Mouse (Mus musculus) olfactory bulb, adult 2 months (tissue): ENCODE measurements around the gene Ntmt1. TPM values are rescaled to one million over a fixed set of nuclear protein-coding genes. Genes with fewer than 3 reads are reported as not detected.

ENCODE experiments used
- H3K27ac ChIP-seq: fragments of 200-500 bp; 2 replicates; pipeline ENCODE4 v1.5.1; 2012; ENCODE audit warnings: low read depth, low read length; ENCODE audit not compliant: insufficient read depth
- H3K4me1 ChIP-seq: fragments of 200-500 bp; 2 replicates; pipeline ENCODE4 v1.6.1; 2012; ENCODE audit warnings: low read length; ENCODE audit not compliant: control insufficient read depth, insufficient read depth
- H3K4me3 ChIP-seq: fragments of 200-500 bp; 2 replicates; pipeline ENCODE4 v1.5.1; 2012; ENCODE audit warnings: mild to moderate bottlenecking, low read depth, low read length, moderate library complexity; ENCODE audit not compliant: insufficient read depth
- CTCF ChIP-seq: fragments of 200-500 bp; IDR thresholded peaks from 2 replicates; pipeline ENCODE4 v1.5.1; 2012; ENCODE audit warnings: low read depth, mild to moderate bottlenecking, low read length, moderate library complexity; ENCODE audit not compliant: insufficient read depth
- POLR2A ChIP-seq: fragments of 200-500 bp; IDR thresholded peaks from 2 replicates; pipeline ENCODE4 v1.6.1; 2012; ENCODE audit warnings: mild to moderate bottlenecking, low read depth, low read length, moderate library complexity; ENCODE audit not compliant: insufficient read depth
- WGBS: fragments of 180-500 bp; shearing (Covaris S2); methylation state at CpG from one replicate; pipeline ENCODE4 v1.1.7; 2018; 5-methylcytosine and 5-hydroxymethylcytosine counted together
- polyA plus RNA-seq: library from polyadenylated mRNA; stranded (reverse); fragments of >200 nt; gene quantifications from 2 replicates; pipeline ENCODE4 v1.2.4, GENCODE M21; 2012; ENCODE audit warnings: low replicate concordance; ENCODE audit not compliant: missing spikeins, insufficient read depth, insufficient read length

The Ntmt1 gene
- polyA plus RNA-seq, 1 experiment = not detected

DNA sequence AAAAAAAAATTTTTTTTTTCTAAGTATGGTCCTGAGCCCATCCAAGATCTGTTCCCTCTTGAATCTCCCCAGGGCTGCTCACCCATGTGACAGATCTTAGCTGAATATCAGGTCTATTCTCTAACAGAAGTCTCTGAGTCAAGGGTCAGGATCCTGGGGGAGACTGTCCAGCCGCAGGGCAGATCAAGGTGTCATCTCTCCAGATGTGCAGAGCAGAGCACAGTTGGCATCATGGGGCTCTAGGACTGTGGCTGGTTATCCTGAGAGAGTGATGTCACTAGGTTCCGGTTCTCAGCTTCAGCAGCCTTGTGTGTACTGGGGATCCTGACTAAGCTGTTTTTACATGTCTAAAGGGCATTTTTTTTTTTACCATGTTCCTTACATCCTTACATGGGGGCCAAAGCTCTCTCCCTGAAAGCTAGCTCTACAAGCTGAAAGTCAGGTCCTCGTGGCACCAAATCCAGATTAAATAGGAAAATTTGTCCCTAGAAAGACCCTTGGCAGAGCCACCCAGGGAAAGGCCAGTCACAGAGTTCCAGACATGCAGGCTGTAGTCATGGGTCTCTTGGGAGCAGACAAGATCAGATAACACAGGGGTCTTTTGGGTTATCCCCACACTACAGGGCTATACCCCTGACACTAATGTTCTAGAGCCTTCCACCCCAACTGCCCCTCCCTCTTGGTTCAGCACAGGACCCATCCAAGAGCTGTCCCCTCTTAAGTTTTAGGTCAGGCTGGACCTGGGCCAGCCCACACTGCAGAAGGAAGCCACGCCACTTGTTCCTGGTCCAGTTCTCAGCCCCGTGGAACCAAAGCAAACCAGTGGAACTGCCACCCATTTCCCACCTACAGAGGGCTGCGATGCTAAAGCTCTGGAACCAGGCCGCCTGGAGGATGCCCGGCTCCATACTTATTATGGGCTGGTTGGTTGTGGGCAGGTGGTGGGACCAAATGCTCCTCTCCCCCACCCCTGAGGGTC lies 25.0 kb upstream of the Ntmt1 start:
- no peak for TF ChIP-seq POLR2A
- no peak for TF ChIP-seq CTCF

DNA sequence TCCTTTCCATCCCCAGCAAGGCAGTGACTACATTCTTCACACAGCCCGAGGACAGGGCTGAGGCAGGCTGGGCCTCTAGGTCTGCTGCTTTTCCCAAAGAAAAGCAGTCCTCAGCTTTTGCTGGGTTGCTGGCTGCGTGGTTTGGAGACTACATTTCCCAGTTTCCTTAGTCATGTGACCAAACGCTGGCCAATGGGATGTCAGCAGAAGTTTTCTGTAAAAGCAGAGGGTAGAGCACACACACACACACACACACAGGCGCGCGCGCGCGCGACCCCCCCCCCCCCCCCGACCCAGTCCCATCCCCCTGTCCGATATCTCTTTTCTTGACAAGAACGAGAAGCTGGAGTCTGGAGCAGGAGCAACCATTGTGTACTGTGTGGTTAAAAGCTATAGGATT lies 24.3 kb upstream of the Ntmt1 start:
- peaks cover 27% of the 10 kb centered on the region for H3K4me1 ChIP-seq
- H3K27ac ChIP-seq = no peak overlapping the region
- no peak overlapping the region for H3K4me3 ChIP-seq
- 0% methylated on average over 13 of the region's 13 CpGs for WGBS
- TF ChIP-seq POLR2A (no peak), CTCF (no peak)

More for the DNA sequence above, 25.0 kb upstream of the Ntmt1 start:
- H3K27ac ChIP-seq = no peak overlapping the region
- no peak overlapping the region for H3K4me3 ChIP-seq
- H3K4me1 ChIP-seq = peaks cover 27% of the 10 kb centered on the region
- 77% methylated on average over 8 of the region's 8 CpGs for WGBS

DNA sequence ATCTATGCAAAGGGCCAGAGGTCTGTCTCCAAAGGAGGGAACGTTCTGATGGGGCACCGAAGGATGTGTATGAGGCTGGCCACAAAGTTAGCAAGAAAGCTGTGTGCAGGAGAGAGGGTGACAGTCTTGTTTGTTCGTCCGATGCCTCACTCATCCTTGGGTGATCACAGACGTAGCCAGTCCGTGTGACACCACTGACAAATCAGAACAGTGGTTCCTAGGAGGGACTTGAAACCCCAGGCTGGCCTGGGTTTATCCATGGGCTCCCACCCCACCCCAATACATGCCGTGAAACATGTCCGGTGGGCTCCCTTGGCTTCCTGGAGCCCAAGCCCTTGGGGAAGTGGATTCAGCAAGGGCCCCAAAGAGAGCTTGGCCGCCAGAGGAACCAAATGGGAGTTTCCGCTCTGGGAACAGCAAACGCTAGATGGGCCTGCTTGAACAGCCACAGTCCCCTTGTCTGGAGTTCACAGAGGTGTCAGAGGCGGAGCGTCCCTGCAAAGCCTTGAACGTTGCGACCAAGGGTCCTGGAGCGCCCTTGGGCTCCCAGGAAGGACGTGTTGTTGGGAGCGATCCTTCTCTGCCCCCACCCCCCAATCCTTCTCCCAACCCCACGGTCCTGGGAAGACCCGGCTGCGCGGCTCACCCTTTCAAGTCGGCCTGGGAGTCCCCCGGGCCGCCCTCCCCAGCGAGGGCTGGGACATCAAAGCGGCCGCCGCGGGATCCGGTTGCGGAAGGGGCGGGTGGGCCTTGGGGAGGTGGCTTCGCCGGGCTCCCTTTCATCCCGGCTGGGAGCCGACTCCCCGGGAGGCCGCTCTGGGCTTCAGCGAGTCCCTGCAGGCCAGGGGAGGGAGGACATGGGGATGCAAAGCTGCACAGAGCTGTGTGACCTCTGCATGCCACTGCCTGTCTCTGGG lies 23.3 kb upstream of the Ntmt1 start:
- Histone ChIP-seq H3K4me1 (peaks cover 23% of the 10 kb centered on the region), H3K27ac (0 out of 2 replicates have a peak overlapping the region, but pooled peaks have one; percentile 31), H3K4me3 (no peak overlapping the region)
- 36% methylated on average over 40 of the region's 40 CpGs for WGBS
- TF ChIP-seq POLR2A (no peak), CTCF (no peak)

DNA sequence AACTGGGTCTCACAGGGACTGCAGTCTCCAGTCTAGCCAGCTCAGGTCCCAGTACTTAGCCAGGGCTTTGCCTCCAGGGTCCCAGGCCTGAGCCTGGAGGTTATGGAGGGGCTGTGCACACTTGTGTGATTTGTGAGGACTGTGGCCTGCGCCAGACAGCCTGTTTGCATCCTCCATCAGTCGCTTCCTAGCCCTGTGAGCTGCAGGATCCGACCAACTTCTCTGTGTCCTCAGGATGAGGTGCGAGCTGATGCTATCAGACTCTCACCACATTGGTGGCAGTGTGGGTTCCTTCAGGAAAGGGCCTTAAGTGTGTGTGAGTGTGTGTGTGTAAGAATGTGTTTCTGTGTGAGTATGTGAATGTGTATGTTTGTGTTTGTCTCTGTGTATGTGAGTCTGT lies 20.2 kb upstream of the Ntmt1 start:
- no peak for TF ChIP-seq CTCF
- TF ChIP-seq POLR2A = no peak
- H3K4me3 ChIP-seq = no peak overlapping the region
- H3K27ac ChIP-seq = no peak overlapping the region
- 87% methylated on average over 4 of the region's 4 CpGs for WGBS
- H3K4me1 ChIP-seq = peaks cover 22% of the 10 kb centered on the region

DNA sequence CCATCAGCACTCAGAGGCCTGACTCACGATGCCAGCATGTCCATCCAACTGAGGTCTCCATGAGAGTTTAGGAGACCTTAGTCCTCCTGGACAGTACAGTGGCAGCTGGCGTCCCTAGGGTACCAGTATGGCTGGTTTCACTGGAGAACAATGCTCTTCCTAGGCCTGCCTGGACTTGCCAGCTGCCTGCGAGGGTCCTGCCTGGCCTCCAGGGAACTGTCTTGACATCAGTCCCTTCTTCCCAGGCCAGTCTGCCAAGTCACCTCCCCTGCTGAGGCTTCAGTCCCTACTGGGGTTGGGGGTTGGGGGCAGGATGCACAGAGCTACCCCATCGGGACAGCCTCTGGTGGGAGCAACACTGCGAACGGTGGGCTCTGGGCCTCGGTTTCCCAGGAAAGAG lies 15.6 kb upstream of the Ntmt1 start:
- Histone ChIP-seq H3K4me3 (no peak overlapping the region), H3K27ac (no peak overlapping the region), H3K4me1 (peaks cover 24% of the 10 kb centered on the region)
- WGBS = 87% methylated on average over 7 of the region's 7 CpGs
- TF ChIP-seq POLR2A (no peak), CTCF (no peak)

DNA sequence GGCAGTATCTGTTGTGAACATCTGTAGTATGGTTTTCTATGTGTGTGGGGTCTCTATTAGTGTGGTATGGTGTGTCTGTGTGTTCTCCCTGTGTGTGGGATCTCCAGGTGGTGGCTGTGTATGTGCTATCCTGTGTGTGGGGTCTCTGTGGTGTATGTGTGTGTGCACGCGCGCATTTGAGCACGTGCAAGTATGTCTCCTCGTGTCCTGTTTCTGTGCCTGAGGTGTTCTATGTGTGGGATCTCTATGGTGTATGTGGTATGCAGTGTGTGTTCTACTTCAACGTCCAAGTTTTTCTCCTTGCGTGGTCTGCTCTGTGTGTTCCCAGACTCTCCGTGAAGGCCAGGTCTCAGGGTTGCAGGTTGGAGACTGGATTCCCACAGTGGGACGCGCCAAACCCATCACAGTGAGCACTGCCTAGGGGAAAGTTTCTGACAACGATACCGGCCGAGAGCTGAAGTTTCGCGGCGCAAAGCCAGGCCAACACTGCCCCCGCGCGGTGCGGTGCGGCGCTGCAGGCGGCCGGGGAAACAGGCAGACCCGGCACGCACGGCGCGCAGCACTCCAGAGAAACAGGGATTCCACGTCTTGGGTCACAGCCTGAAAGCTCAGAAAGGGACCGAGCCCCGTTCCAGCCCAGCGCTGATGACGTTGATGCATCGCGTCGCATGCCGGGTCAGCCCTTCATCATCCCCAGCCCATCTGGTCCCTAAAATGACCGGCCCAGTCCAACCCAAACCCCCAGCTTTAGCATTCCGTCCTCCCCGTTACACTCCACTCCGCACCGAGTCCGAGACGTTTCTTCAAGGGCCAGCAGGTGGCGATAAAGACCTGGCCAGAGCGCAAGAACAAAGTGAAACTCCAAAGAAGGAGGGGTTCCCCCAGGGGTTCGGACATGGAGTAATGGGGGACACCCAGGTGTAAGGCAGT lies 13.2 kb upstream of the Ntmt1 start:
- H3K27ac ChIP-seq = peak overlapping the region; percentile 86
- peaks cover 27% of the 10 kb centered on the region for H3K4me1 ChIP-seq
- 4% methylated on average over 48 of the region's 48 CpGs for WGBS
- peak overlapping the region; percentile 56 for H3K4me3 ChIP-seq
- TF ChIP-seq CTCF = peak; percentile 74
- no peak for TF ChIP-seq POLR2A

DNA sequence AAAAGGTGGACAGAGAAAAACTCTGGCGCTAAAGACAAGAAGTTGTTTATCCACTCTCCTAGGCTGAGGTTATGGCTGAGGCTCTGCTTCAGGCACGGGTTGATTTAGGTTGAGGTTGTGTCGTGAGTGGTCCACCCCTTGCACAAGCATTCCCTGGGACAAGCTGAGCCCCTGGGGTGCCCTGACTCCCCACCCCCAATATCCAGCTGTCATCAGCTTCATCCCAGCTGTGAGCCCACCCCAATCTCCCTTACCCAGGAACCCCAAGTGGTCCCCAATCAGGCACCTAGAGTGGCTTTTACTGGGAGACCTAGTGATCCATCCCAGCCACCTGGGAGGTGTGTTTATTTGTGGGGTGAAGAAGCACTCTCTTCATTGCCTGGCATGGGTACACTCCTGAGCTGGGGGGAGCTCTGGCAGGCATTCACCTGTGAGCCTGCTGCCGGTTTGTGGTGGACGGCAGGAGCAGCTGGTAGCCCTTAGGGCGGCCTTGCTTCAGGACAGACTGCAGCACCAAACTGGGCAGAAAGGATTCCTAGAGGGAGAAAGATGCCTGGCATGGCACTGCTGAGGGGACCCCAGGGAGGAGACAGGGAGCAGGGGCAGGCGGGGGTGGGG lies 12.2 kb upstream of the Ntmt1 start:
- Histone ChIP-seq H3K4me3 (no peak overlapping the region), H3K4me1 (peaks cover 27% of the 10 kb centered on the region), H3K27ac (no peak overlapping the region)
- TF ChIP-seq POLR2A (no peak), CTCF (no peak)
- WGBS = 79% methylated on average over 7 of the region's 7 CpGs
